Mouse (Mus musculus): ENCODE data around the gene Naga. TPM values are rescaled to one million over a fixed set of nuclear protein-coding genes. Genes with fewer than 3 reads are reported as not detected.

Gene Naga
- polyA plus RNA-seq, 1 experiment from 2014 or later, result 296 TPM

DNA sequence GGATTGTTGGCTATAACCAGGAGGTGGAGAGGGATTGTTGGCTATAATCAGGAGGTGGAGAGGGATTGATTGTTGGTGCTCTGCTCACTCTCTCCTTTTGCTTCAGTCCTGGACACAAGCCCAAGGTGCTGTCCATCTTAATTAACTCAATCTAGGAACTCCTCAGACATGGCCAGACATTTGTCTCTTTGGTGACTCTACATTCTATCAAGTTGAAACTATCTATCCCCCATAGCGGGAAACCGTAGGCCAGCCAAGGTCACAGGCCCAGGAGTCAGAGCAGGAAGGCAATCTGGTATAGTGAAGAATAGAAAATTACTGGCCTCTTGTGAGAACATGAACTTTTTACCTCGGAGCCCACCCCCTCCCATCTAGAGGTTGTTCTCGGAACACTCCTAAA, 23.5 kb upstream of the Naga start:
- no peaks in the 10 kb centered on the region for H3K27me3 ChIP-seq (replicated peaks; ENCODE audit: control insufficient read depth, insufficient read depth, low read length)
- WGBS, result 88% methylated on average over 3 of the region's 4 CpGs
- no peak overlapping the region for H3K9ac ChIP-seq (ENCODE audit: low read depth, low read length)
- H3K9me3 ChIP-seq (ENCODE audit: control insufficient read depth, low read length), result no peaks in the 10 kb centered on the region
- H3K36me3 ChIP-seq (ENCODE audit: control insufficient read depth, insufficient read depth, low read length), result no peaks in the 10 kb centered on the region
- no peak overlapping the region for H3K4me2 ChIP-seq (ENCODE audit: low read depth, low read length)
- H3K27ac ChIP-seq (ENCODE audit: low read length), result no peak overlapping the region
- H3K4me3 ChIP-seq (ENCODE audit: low read length), result no peak overlapping the region
- peaks cover 17% of the 10 kb centered on the region; the same call in 1 of the 2 replicates for H3K4me1 ChIP-seq (ENCODE audit: control insufficient read depth, insufficient read depth, low read length)
- ATAC-seq, result no peak

DNA sequence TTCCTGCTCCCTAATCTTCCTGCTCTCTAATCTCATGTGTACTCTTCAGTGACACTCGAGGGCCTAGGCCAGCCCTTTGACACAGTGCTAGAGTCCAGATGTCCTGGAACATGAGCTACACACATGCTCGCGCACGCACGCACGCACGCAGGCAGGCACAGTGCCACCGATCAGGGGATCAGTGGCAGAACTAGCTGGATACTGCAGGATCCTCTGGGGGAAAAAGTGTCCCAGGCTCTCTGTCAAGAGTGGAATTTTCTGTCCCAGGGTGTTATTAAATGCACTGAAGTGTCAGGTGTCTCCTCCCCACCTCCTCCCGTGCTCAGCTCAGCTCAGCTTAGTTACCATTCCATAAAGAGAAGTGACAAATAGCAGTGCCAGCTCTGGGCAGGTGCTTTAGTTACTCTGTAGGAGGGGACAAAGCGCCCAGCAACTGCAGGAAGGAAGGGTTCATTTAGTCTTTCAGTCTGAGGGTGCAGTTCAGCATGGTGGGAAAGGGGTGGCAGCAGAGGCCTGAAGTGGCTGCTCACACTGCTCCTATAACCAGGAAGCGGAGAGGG, 22.8 kb upstream of the Naga start:
- H3K9me3 ChIP-seq (ENCODE audit: control insufficient read depth, low read length), result no peaks in the 10 kb centered on the region
- H3K4me1 ChIP-seq (ENCODE audit: control insufficient read depth, insufficient read depth, low read length), result peaks cover 17% of the 10 kb centered on the region; the same call in 1 of the 2 replicates
- peak overlapping the region; percentile 79 for H3K27ac ChIP-seq (ENCODE audit: low read length)
- ATAC-seq, result peak; percentile 93
- H3K4me3 ChIP-seq (ENCODE audit: low read length), result no peak overlapping the region
- no peaks in the 10 kb centered on the region for H3K36me3 ChIP-seq (ENCODE audit: control insufficient read depth, insufficient read depth, low read length)
- no peak overlapping the region for H3K4me2 ChIP-seq (ENCODE audit: low read depth, low read length)
- 67% methylated on average over 11 of the region's 11 CpGs for WGBS
- no peaks in the 10 kb centered on the region for H3K27me3 ChIP-seq (replicated peaks; ENCODE audit: control insufficient read depth, insufficient read depth, low read length)
- H3K9ac ChIP-seq (ENCODE audit: low read depth, low read length), result peak overlapping the region; percentile 21; the same call in 1 of the 2 replicates

DNA sequence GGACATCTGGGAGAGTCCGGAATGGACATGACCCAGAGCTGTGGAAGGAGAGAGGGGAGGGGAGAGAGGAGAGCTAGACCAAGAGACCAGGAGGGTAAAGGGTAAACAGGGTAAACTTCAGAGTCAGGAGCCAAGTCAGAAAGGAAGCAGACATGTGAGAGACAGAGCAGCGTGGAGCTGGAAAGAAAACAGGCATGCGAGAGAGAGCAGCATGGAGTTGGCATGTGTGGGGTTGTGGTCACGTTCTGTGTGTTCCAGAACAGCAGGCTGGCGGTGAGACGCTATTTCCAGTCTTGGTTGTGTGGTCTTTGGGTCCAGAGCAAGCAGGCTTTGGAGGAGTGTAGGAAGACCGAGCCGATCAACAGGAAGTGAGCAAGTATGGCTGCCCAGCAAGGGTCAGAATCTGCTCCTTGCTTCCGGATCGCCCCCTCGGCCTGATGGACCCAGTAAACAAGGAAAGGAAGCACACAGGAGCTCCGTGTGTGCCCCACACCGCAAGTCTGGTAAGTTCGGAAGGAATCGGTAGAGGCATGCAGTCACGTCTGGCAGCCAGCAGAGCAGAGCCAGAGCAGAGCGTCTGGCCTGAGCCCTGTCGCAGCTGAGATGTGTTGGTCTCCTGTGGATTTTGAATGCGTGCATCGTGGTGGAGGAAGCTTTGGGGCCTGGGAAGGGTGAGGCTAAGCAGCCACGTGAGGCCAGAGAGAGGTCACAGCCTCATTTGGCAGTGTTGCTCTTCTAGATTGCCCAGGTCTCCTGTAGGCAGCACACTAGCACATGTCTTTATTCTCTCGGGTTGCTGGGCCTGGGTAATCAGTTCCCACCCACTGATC, 19.9 kb upstream of the Naga start:
- H3K4me1 ChIP-seq (ENCODE audit: control insufficient read depth, insufficient read depth, low read length), result peaks cover 20% of the 10 kb centered on the region; the same call in 1 of the 2 replicates
- H3K4me2 ChIP-seq (ENCODE audit: low read depth, low read length), result no peak overlapping the region
- 49% methylated on average over 22 of the region's 22 CpGs for WGBS
- H3K9me3 ChIP-seq (ENCODE audit: control insufficient read depth, low read length), result no peaks in the 10 kb centered on the region
- ATAC-seq, result no peak
- no peaks in the 10 kb centered on the region for H3K36me3 ChIP-seq (ENCODE audit: control insufficient read depth, insufficient read depth, low read length)
- peak overlapping the region; percentile 31 for H3K27ac ChIP-seq (ENCODE audit: low read length)
- H3K9ac ChIP-seq (ENCODE audit: low read depth, low read length), result peak overlapping the region; percentile 55
- H3K27me3 ChIP-seq (replicated peaks; ENCODE audit: control insufficient read depth, insufficient read depth, low read length), result no peaks in the 10 kb centered on the region
- no peak overlapping the region for H3K4me3 ChIP-seq (ENCODE audit: low read length)

DNA sequence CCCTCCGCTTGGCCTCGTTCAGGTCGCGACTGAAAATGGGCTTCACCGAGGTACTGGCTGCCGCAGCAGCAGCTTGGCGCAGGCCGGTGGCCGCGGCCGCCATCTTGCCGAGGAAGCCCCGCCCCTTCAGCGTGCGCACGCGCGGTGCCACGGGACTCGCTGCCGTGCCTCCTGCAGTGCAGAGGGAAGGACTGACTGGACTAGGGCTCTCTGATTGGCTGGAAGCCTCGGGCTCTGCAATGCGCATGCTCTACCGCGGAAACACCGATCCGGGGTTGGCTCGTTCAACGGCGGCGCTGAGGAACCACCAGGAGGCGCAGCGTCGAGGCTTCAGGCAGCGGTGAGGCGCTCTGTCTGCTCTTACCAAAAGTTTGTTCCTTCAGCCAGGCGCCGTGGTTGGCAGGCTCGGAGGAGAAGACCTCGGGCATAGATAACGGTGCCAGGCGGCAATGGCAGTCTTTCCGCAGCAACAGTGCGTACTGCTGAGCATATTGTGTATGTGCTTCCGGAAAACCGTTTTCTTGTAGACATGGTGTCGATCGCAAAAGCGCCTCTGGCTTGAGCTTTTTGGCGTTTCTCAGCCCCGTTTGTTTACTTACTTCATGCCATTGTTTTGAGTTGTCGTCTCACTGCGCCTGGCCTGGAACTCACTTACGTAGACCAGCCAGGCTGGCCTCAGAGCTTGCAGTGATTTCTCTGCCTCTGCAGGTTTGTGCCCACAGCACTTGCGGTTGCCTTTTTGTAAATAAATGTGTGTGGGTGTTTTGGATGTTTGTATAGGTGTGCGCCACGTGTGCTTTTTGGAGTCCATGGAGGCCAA, 15.6 kb upstream of the Naga start, which contains the start of gene Ndufa6:
Gene Ndufa6, minus strand, starts transcription at position 197 of the 820 bp plus-strand sequence.
- Histone ChIP-seq H3K4me1 (ENCODE audit: control insufficient read depth, insufficient read depth, low read length) (peaks cover 36% of the 10 kb centered on the region), H3K9me3 (ENCODE audit: control insufficient read depth, low read length) (no peaks in the 10 kb centered on the region), H3K27ac (ENCODE audit: low read length) (peak within 1 kb of the TSS; percentile 93), H3K27me3 (replicated peaks; ENCODE audit: control insufficient read depth, insufficient read depth, low read length) (no peaks in the 10 kb centered on the region), H3K4me3 (ENCODE audit: low read length) (peak within 1 kb of the TSS; percentile 95), H3K36me3 (ENCODE audit: control insufficient read depth, insufficient read depth, low read length) (peaks cover 11% of the 10 kb centered on the region; the same call in 1 of the 2 replicates), H3K4me2 (ENCODE audit: low read depth, low read length) (peak within 1 kb of the TSS; percentile 83), H3K9ac (ENCODE audit: low read depth, low read length) (peak within 1 kb of the TSS; percentile 99)
- ATAC-seq, result peak; percentile 98
- 1% methylated on average over 56 of the region's 57 CpGs for WGBS

DNA sequence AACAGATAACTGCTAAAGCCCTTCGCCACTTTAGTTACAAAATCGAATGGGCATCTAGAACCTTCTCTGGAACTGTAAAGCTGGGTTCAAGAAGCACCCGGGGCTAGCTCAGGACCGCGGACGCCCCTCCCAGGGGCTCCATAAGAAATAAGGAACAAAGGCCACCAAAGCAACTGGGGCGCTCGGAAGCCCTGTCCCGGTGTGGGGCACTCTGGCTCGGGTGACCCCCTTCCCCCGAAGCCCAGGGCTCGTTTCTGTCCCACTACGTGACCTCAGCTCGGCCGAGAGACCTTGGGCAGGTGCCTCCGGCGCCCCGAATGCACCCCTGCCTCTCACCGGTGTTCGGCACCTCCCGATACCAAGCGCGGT, 15.0 kb upstream of the Naga start:
- H3K4me2 ChIP-seq (ENCODE audit: low read depth, low read length), result peak overlapping the region; percentile 66
- H3K9me3 ChIP-seq (ENCODE audit: control insufficient read depth, low read length), result no peaks in the 10 kb centered on the region
- H3K27ac ChIP-seq (ENCODE audit: low read length), result peak overlapping the region; percentile 81
- peak overlapping the region; percentile 95 for H3K4me3 ChIP-seq (ENCODE audit: low read length)
- 2% methylated on average over 23 of the region's 23 CpGs for WGBS
- H3K4me1 ChIP-seq (ENCODE audit: control insufficient read depth, insufficient read depth, low read length), result peaks cover 32% of the 10 kb centered on the region
- peaks cover 16% of the 10 kb centered on the region for H3K36me3 ChIP-seq (ENCODE audit: control insufficient read depth, insufficient read depth, low read length)
- H3K27me3 ChIP-seq (replicated peaks; ENCODE audit: control insufficient read depth, insufficient read depth, low read length), result no peaks in the 10 kb centered on the region
- ATAC-seq, result peak; percentile 31
- peak overlapping the region; percentile 99 for H3K9ac ChIP-seq (ENCODE audit: low read depth, low read length)

DNA sequence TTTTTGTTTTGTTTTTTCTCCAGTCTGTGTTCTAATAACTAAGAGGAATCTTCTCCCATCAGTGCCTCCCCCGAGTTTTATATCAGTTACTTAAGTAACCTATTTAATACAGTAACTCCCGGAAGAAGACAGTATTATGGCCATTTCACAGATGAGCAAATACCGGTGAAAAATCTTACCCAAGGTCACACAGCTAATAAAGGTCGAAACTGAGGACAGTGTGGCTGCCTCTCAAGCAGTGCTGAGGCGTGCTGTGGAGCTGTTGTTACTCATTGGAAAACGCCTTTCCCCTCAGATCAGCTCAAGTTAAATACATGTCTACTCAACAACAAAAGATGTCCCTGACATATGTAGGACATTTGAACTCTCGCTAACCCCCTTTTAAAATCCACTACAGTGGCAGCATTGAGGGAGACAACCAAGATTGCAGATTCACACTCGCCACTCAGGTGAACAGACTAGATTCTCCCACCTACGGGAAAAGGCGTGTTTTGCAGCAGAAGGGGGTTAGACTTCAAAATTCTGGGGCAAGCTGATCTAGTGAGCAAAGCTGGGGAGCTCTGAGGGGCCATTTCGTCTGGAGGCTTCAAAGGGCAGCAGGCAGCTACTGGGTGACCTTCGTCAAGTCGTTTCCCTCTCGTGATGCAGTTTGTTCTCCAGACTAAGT, 14.5 kb upstream of the Naga start:
- Histone ChIP-seq H3K9ac (ENCODE audit: low read depth, low read length) (peak overlapping the region; percentile 99), H3K4me2 (ENCODE audit: low read depth, low read length) (peak overlapping the region; percentile 66), H3K9me3 (ENCODE audit: control insufficient read depth, low read length) (no peaks in the 10 kb centered on the region), H3K4me1 (ENCODE audit: control insufficient read depth, insufficient read depth, low read length) (peaks cover 28% of the 10 kb centered on the region), H3K27me3 (replicated peaks; ENCODE audit: control insufficient read depth, insufficient read depth, low read length) (no peaks in the 10 kb centered on the region), H3K27ac (ENCODE audit: low read length) (peak overlapping the region; percentile 81), H3K36me3 (ENCODE audit: control insufficient read depth, insufficient read depth, low read length) (peaks cover 18% of the 10 kb centered on the region), H3K4me3 (ENCODE audit: low read length) (peak overlapping the region; percentile 95)
- no peak for ATAC-seq
- 21% methylated on average over 14 of the region's 14 CpGs for WGBS

DNA sequence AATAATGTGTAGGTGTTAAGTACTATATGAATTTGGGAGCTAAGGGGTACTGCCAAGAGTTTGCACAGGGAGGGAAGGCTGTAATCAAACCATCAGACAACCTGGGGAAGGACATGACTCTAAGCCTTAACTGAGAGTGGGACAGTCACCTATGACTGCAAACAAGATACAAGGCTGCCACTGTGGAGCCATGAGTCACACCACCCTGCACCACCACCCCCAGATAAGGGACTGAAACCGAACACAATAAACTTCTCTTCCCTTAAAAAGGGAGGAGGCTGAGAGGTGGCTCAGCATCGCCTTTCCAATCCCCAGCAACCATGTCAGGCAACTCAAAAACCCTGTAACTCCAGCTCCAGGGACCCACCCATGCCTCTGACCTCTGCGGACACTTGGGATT, 12.8 kb upstream of the Naga start:
- 60% methylated on average over 3 of the region's 3 CpGs for WGBS
- Histone ChIP-seq H3K36me3 (ENCODE audit: control insufficient read depth, insufficient read depth, low read length) (peaks cover 21% of the 10 kb centered on the region), H3K27ac (ENCODE audit: low read length) (peak overlapping the region; percentile 63), H3K4me3 (ENCODE audit: low read length) (no peak overlapping the region), H3K27me3 (replicated peaks; ENCODE audit: control insufficient read depth, insufficient read depth, low read length) (no peaks in the 10 kb centered on the region), H3K4me2 (ENCODE audit: low read depth, low read length) (no peak overlapping the region), H3K9ac (ENCODE audit: low read depth, low read length) (0 out of 2 replicates have a peak overlapping the region, but pooled peaks have one; percentile 11), H3K4me1 (ENCODE audit: control insufficient read depth, insufficient read depth, low read length) (peaks cover 39% of the 10 kb centered on the region), H3K9me3 (ENCODE audit: control insufficient read depth, low read length) (no peaks in the 10 kb centered on the region)
- peak; percentile 22 for ATAC-seq

DNA sequence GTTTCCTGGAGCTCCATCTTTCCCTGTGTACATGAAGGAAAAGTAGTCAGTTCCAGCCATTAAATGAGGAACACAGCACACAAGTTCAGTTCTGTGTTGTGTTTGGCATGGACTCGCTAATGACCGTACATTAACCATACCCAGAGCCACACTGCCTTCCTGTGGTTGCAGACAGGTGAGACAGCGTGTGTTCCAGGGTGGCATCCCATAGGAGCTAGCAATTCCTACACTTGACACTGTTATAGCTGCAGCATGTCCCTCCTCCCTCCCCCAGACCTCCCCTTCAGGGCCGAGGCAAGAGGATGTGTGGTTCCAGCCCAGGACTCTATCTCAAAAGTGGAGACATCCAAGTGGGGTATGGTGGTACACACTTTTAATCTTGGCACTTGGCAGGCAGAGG, 11.6 kb upstream of the Naga start:
- peak overlapping the region; percentile 25; the same call in 1 of the 2 replicates for H3K9ac ChIP-seq (ENCODE audit: low read depth, low read length)
- H3K4me2 ChIP-seq (ENCODE audit: low read depth, low read length), result 0 out of 2 replicates have a peak overlapping the region, but pooled peaks have one; percentile 14
- H3K27ac ChIP-seq (ENCODE audit: low read length), result peak overlapping the region; percentile 76
- peaks cover 39% of the 10 kb centered on the region for H3K4me1 ChIP-seq (ENCODE audit: control insufficient read depth, insufficient read depth, low read length)
- ATAC-seq, result no peak
- H3K4me3 ChIP-seq (ENCODE audit: low read length), result no peak overlapping the region
- H3K36me3 ChIP-seq (ENCODE audit: control insufficient read depth, insufficient read depth, low read length), result peaks cover 21% of the 10 kb centered on the region
- no peaks in the 10 kb centered on the region for H3K9me3 ChIP-seq (ENCODE audit: control insufficient read depth, low read length)
- no peaks in the 10 kb centered on the region for H3K27me3 ChIP-seq (replicated peaks; ENCODE audit: control insufficient read depth, insufficient read depth, low read length)
- WGBS, result 64% methylated on average over 4 of the region's 4 CpGs

Measured in intestine, embryonic 16.5 days (tissue).